Mouse (Mus musculus) C2C12 (cell line): ENCODE data around the gene Traf5. TPM values are rescaled to one million over a fixed set of nuclear protein-coding genes. Genes with fewer than 3 reads are reported as not detected.
A peak's percentile ranks its signal among the peaks of the same experiment; 100 is the strongest.

Source experiments
- H3K27me3 ChIP-seq: one replicate; pipeline ENCODE4 v1.6.1; 2011; ENCODE audit not compliant: control insufficient read depth, insufficient read depth, insufficient read length
- H3K36me3 ChIP-seq: one replicate; pipeline ENCODE4 v1.6.1; 2011; ENCODE audit not compliant: control insufficient read depth, insufficient read depth
- H3K4me3 ChIP-seq: one replicate; pipeline ENCODE4 v1.5.1; 2011; ENCODE audit warnings: mild to moderate bottlenecking, control low read depth; ENCODE audit not compliant: poor library complexity, insufficient read depth, severe bottlenecking
- H3K79me2 ChIP-seq: one replicate; pipeline ENCODE4 v1.6.1; 2011; ENCODE audit not compliant: control insufficient read depth, insufficient read depth
- H3K79me3 ChIP-seq: one replicate; pipeline ENCODE4 v1.6.1; 2011; ENCODE audit warnings: low read depth, control low read depth
- H3ac ChIP-seq: one replicate; pipeline ENCODE3; 2011; ENCODE audit warnings: low read depth; ENCODE audit not compliant: control insufficient read depth, insufficient read length
- CEBPB ChIP-seq: IDR thresholded peaks from one replicate; pipeline ENCODE4 v1.6.1; 2011; ENCODE audit warnings: low read depth, mild to moderate bottlenecking, control low read depth, moderate library complexity
- CTCF ChIP-seq: IDR thresholded peaks from one replicate; pipeline ENCODE4 v1.5.1; 2011; ENCODE audit not compliant: control insufficient read depth, insufficient read depth, insufficient read length
- FOSL1 ChIP-seq: IDR thresholded peaks from one replicate; pipeline ENCODE4 v1.8.0; 2011; ENCODE audit warnings: mild to moderate bottlenecking, low read length; ENCODE audit not compliant: poor library complexity, insufficient read depth, severe bottlenecking
- MAX ChIP-seq: IDR thresholded peaks from one replicate; pipeline ENCODE4 v1.6.1; 2011; ENCODE audit warnings: mild to moderate bottlenecking, control low read depth
- MYOD1 ChIP-seq: IDR thresholded peaks from one replicate; pipeline ENCODE4 v1.6.1; 2011; ENCODE audit warnings: low read depth; ENCODE audit not compliant: control insufficient read depth, insufficient read length
- MYOG ChIP-seq: IDR thresholded peaks from one replicate; pipeline ENCODE4 v1.6.1; 2011; ENCODE audit not compliant: control insufficient read depth, insufficient read length; ENCODE audit errors: extremely low read depth
- USF1 ChIP-seq: IDR thresholded peaks from one replicate; pipeline ENCODE4 v1.6.1; 2011; ENCODE audit warnings: low read depth, mild to moderate bottlenecking, control low read depth, moderate library complexity
- polyA plus RNA-seq: library from polyadenylated mRNA; unstranded; fragments of >200 nt; fragmentation: generic; extraction: Trizol; gene quantifications from one replicate; pipeline ENCODE4 v1.2.1, GENCODE M21; 2012; ENCODE audit warnings: missing spikeins

Traf5 gene
- polyA plus RNA-seq, 1 experiment, result 20.5 TPM

DNA sequence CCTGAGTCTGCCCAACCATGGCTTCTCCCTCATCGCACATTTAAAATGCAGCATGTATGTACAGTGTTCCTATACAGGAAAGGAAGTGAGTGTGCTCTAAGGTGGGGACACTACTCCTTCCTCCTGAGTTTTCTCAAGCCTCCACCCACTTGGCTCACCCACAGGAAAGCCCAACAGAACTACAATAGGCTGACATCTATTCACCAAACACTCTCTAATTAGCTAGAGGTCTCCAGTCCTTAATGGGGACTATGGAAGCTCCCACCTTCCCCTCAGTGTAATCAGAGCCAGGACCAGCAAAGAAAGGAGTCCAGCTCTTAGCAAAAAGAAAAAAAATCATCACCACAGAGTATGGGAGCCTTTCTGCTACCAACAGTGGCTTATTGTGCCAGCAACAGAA is 17.5 kb downstream of the Traf5 start:
- no peaks in the 10 kb centered on the region for H3K36me3 ChIP-seq
- no peak overlapping the region for H3K4me3 ChIP-seq
- H3K79me2 ChIP-seq, result peaks cover 16% of the 10 kb centered on the region
- no peaks in the 10 kb centered on the region for H3K27me3 ChIP-seq
- H3ac ChIP-seq, result no peak overlapping the region
- H3K79me3 ChIP-seq, result peaks cover 5% of the 10 kb centered on the region
- TF ChIP-seq MAX (no peak), USF1 (no peak), CTCF (no peak), FOSL1 (no peak), CEBPB (no peak), MYOD1 (no peak), MYOG (no peak)

DNA sequence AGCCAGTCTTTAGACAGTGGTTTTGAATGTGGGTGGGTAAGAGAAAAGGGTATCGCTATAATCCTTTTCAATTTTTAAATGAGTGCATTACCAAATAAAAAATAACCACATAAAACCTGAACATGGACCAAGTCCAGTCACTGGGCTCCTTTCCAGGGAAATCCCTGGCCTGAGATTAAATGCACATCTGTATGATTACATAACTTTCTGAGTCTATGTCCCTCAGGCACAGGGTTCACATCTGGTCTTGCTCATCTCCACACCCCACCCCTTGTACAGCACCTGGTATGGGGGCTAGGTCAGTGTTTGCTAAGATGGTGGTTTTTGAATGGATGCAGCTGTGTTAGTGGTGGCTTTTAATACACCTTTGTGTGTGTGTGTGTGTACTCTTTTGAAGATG is 19.9 kb downstream of the Traf5 start:
- H3K4me3 ChIP-seq, result no peak overlapping the region
- no peak for TF ChIP-seq FOSL1
- no peak for TF ChIP-seq CTCF
- no peak overlapping the region for H3ac ChIP-seq
- H3K36me3 ChIP-seq, result no peaks in the 10 kb centered on the region
- no peaks in the 10 kb centered on the region for H3K27me3 ChIP-seq
- H3K79me2 ChIP-seq, result no peaks in the 10 kb centered on the region
- H3K79me3 ChIP-seq, result no peaks in the 10 kb centered on the region

- no peaks in the 10 kb centered on the region for H3K79me2 ChIP-seq
- TF ChIP-seq USF1, result no peak
- H3K79me3 ChIP-seq, result no peaks in the 10 kb centered on the region
- H3K27me3 ChIP-seq, result no peaks in the 10 kb centered on the region
- H3ac ChIP-seq, result peak overlapping the region; percentile 4
- peaks cover 9% of the 10 kb centered on the region for H3K36me3 ChIP-seq
- H3K4me3 ChIP-seq, result peak overlapping the region; percentile 12
These were observed 21.7 kb downstream of the Traf5 start for GRCm38 (mm10) chr1:192070618-192071051.

DNA sequence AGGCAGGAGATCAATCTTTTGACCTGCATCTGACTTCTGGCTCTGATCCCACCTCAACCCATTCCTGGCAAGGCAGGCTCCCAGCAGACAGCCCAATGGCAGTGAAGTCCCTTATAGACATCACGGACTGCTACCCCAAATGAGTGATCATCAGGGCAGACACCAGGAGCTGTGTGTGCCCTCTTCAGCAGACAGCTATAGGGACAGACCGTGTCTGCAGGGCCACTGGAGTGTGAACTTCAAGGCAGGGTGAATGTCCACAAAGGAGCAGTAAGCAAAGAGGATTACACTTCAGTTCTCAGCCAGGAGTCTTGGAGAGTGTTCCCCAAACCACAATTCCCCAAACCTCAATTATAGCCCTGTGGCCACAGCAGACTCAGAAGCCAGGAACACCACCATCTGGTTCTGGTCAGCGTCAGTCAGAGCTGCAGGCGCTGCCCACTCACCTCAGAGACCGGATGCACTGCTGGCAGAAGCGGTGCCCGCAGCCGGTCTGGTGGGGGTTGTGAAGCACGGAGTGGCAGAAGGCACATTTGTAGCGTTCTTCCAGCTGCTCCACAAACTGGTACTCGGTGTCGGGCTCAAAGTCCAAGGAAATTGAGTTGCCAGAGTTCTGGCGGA is 22.3 kb downstream of the Traf5 start:
- no peaks in the 10 kb centered on the region for H3K79me3 ChIP-seq
- peaks cover 12% of the 10 kb centered on the region for H3K36me3 ChIP-seq
- H3K27me3 ChIP-seq, result no peaks in the 10 kb centered on the region
- no peaks in the 10 kb centered on the region for H3K79me2 ChIP-seq
- H3K4me3 ChIP-seq, result peak overlapping the region; percentile 12
- TF ChIP-seq MYOD1 (peak; percentile 70), FOSL1 (no peak), MAX (peak; percentile 42)
- peak overlapping the region; percentile 9 for H3ac ChIP-seq

- TF ChIP-seq CTCF (no peak), MAX (no peak), FOSL1 (no peak), CEBPB (no peak), USF1 (no peak), MYOD1 (no peak)
- H3K79me3 ChIP-seq, result no peaks in the 10 kb centered on the region
- no peak overlapping the region for H3K4me3 ChIP-seq
- H3K79me2 ChIP-seq, result no peaks in the 10 kb centered on the region
- H3K36me3 ChIP-seq, result peaks cover 26% of the 10 kb centered on the region
- H3K27me3 ChIP-seq, result no peaks in the 10 kb centered on the region
- no peak overlapping the region for H3ac ChIP-seq
These were observed 24.2 kb downstream of the Traf5 start for GRCm38 (mm10) chr1:192068188-192068587.

- H3K27me3 ChIP-seq, result no peaks in the 10 kb centered on the region
- peaks cover 26% of the 10 kb centered on the region for H3K36me3 ChIP-seq
- TF ChIP-seq USF1 (no peak), MYOG (no peak), MYOD1 (no peak), MAX (no peak), CEBPB (no peak), FOSL1 (no peak), CTCF (no peak)
- H3K4me3 ChIP-seq, result no peak overlapping the region
- H3K79me3 ChIP-seq, result no peaks in the 10 kb centered on the region
- no peak overlapping the region for H3ac ChIP-seq
- H3K79me2 ChIP-seq, result no peaks in the 10 kb centered on the region
These were observed 25.4 kb downstream of the Traf5 start for GRCm38 (mm10) chr1:192066956-192067355.
